Mouse (Mus musculus) gastrocnemius, adult 2 months (tissue): Measurements from ENCODE around the gene Grb7. TPM values are rescaled to one million over a fixed set of nuclear protein-coding genes. Genes with fewer than 3 reads are reported as not detected.

ENCODE experiments used
- DNase-seq: peaks from one replicate; pipeline ENCODE4 v3.0.0; 2022
- H3K27ac ChIP-seq: fragments of 200-600 bp; 2 replicates; pipeline ENCODE4 v1.8.1; 2022; ENCODE audit warnings: mild to moderate bottlenecking
- H3K4me3 ChIP-seq: fragments of 200-600 bp; 2 replicates; pipeline ENCODE4 v1.8.1; 2022; ENCODE audit warnings: mild to moderate bottlenecking, moderate library complexity
- CTCF ChIP-seq: fragments of 200-600 bp; IDR thresholded peaks from 2 replicates; pipeline ENCODE4 v1.8.1; 2022; ENCODE audit warnings: antibody characterized with exemption, mild to moderate bottlenecking, moderate library complexity
- intact Hi-C: fragments of 180-260 bp; cut with DNase I; formaldehyde crosslinking; loops from one replicate; pipeline ENCODE4 v1.15.1; 2025
- total RNA-seq, 2 experiments: library from RNA; stranded (reverse); gene quantifications; 2 replicates each; pipeline ENCODE4 v1.2.3; 2021

Grb7 gene
- total RNA-seq, 2 experiments from 2014 or later = not detected

- Histone ChIP-seq H3K4me3 (no peak overlapping the region), H3K27ac (no peak overlapping the region)
- TF ChIP-seq CTCF = no peak
- no peak for DNase-seq
- intact Hi-C loops = no loop called here
Observed at GRCm38 (mm10) chr11:98461109-98461720, 15.0 kb downstream of the Grb7 start.

GRCm38 (mm10) chr11:98462255-98462654 is 16.1 kb downstream of the Grb7 start:
- intact Hi-C loops = no loop called here
- no peak for TF ChIP-seq CTCF
- DNase-seq = no peak
- H3K27ac ChIP-seq = no peak overlapping the region
- no peak overlapping the region for H3K4me3 ChIP-seq

- no peak for DNase-seq
- H3K4me3 ChIP-seq = no peak overlapping the region
- H3K27ac ChIP-seq = no peak overlapping the region
- no peak for TF ChIP-seq CTCF
- intact Hi-C loops = no loop called here
Observed at GRCm38 (mm10) chr11:98463911-98464310, 17.7 kb downstream of the Grb7 start.

GRCm38 (mm10) chr11:98464516-98464915 is 18.3 kb downstream of the Grb7 start:
- Histone ChIP-seq H3K4me3 (no peak overlapping the region), H3K27ac (no peak overlapping the region)
- TF ChIP-seq CTCF = no peak
- intact Hi-C loops = no loop called here
- DNase-seq = no peak

- no peak for TF ChIP-seq CTCF
- intact Hi-C loops = no loop called here
Observed at GRCm38 (mm10) chr11:98469761-98470714, 23.8 kb downstream of the Grb7 start.

GRCm38 (mm10) chr11:98470795-98471194 is 24.6 kb downstream of the Grb7 start:
- intact Hi-C loops = no loop called here
- H3K27ac ChIP-seq = no peak overlapping the region
- DNase-seq = no peak
- TF ChIP-seq CTCF = no peak
- H3K4me3 ChIP-seq = no peak overlapping the region

More at GRCm38 (mm10) chr11:98469761-98470714, 23.8 kb downstream of the Grb7 start:
- DNase-seq = no peak
- no peak overlapping the region for H3K4me3 ChIP-seq
- no peak overlapping the region for H3K27ac ChIP-seq

GRCm38 (mm10) chr11:98472696-98473095 is 26.5 kb downstream of the Grb7 start:
- intact Hi-C loops = no loop called here
- H3K4me3 ChIP-seq = no peak overlapping the region
- no peak overlapping the region for H3K27ac ChIP-seq
- DNase-seq = no peak
- no peak for TF ChIP-seq CTCF

- TF ChIP-seq CTCF = no peak
- Histone ChIP-seq H3K4me3 (no peak overlapping the region), H3K27ac (no peak overlapping the region)
- no peak for DNase-seq
- intact Hi-C loops = no loop called here
Observed at GRCm38 (mm10) chr11:98473916-98474479, 27.8 kb downstream of the Grb7 start.

GRCm38 (mm10) chr11:98474967-98475366 is 28.8 kb downstream of the Grb7 start:
- no peak for DNase-seq
- intact Hi-C loops = no loop called here
- no peak for TF ChIP-seq CTCF
- Histone ChIP-seq H3K27ac (no peak overlapping the region), H3K4me3 (no peak overlapping the region)

GRCm38 (mm10) chr11:98475630-98476433 is 29.6 kb downstream of the Grb7 start:
- no peak for TF ChIP-seq CTCF
- Histone ChIP-seq H3K27ac (no peak overlapping the region), H3K4me3 (no peak overlapping the region)
- intact Hi-C loops = no loop called here
- DNase-seq = no peak

GRCm38 (mm10) chr11:98476434-98476807 is 30.2 kb downstream of the Grb7 start:
- no peak for TF ChIP-seq CTCF
- intact Hi-C loops = no loop called here
- Histone ChIP-seq H3K27ac (no peak overlapping the region), H3K4me3 (no peak overlapping the region)
- no peak for DNase-seq

- Histone ChIP-seq H3K27ac (no peak overlapping the region), H3K4me3 (no peak overlapping the region)
- no peak for DNase-seq
- TF ChIP-seq CTCF = no peak
- intact Hi-C loops = no loop called here
Observed at GRCm38 (mm10) chr11:98477011-98477701, 31.0 kb downstream of the Grb7 start.
